Mouse (Mus musculus) stomach, embryonic 14.5 days (tissue): Measurements from ENCODE around the gene Slc26a11. TPM values are rescaled to one million over a fixed set of nuclear protein-coding genes. Genes with fewer than 3 reads are reported as not detected.

Experiments
- ATAC-seq: fragments of 200-750 bp; cut with Nextera tagmentation; 2 replicates; pipeline ENCODE4 v1.8.0; 2017; ENCODE audit warnings: low read depth, moderate TSS enrichment; ENCODE audit not compliant: insufficient number of reproducible peaks, insufficient read depth, low FRiP score
- H3K27ac ChIP-seq: fragments of 300-500 bp; sonication (generic); 2 replicates; pipeline ENCODE4 v1.5.1; 2014; ENCODE audit warnings: mild to moderate bottlenecking, low read length, moderate library complexity, mixed read lengths
- H3K27me3 ChIP-seq: fragments of 300-500 bp; sonication (generic); 2 replicates; pipeline ENCODE4 v1.6.1; 2014; ENCODE audit warnings: low read length, control low read depth, mixed read lengths; ENCODE audit not compliant: control insufficient read depth, insufficient read depth
- H3K36me3 ChIP-seq: fragments of 300-500 bp; sonication (generic); 2 replicates; pipeline ENCODE4 v1.6.1; 2014; ENCODE audit warnings: mild to moderate bottlenecking, control low read depth, low read length, moderate library complexity, mixed read lengths; ENCODE audit not compliant: control insufficient read depth, insufficient read depth
- H3K4me1 ChIP-seq: fragments of 300-500 bp; sonication (generic); 2 replicates; pipeline ENCODE4 v1.6.1; 2014; ENCODE audit warnings: low read length, control low read depth, mixed read lengths; ENCODE audit not compliant: control insufficient read depth, insufficient read depth
- H3K4me2 ChIP-seq: fragments of 300-500 bp; sonication (generic); replicated peaks from 2 replicates; pipeline ENCODE4 v1.6.1; 2014; ENCODE audit warnings: low read depth, low read length, control low read depth
- H3K4me3 ChIP-seq: fragments of 300-500 bp; sonication (generic); 2 replicates; pipeline ENCODE4 v1.5.1; 2014; ENCODE audit warnings: low read depth, low read length, control low read depth
- H3K9ac ChIP-seq: fragments of 300-500 bp; sonication (generic); replicated peaks from 2 replicates; pipeline ENCODE4 v1.6.1; 2014; ENCODE audit warnings: low read depth, mild to moderate bottlenecking, control low read depth, low read length, moderate library complexity, mixed read lengths
- H3K9me3 ChIP-seq: fragments of 300-500 bp; sonication (generic); 2 replicates; pipeline ENCODE4 v1.6.1; 2016; ENCODE audit warnings: low read depth, low read length, control low read depth; ENCODE audit not compliant: control insufficient read depth
- WGBS: fragments of 180-500 bp; shearing (Covaris S2); extraction: QIAGEN DNeasy Blood & Tissue Kit; methylation state at CpG from one replicate; pipeline ENCODE4 v1.1.7; 2014; 5-methylcytosine and 5-hydroxymethylcytosine counted together
- polyA plus RNA-seq: library from polyadenylated mRNA; unstranded; fragments of >200 nt; fragmentation: Nextera tagmentation; extraction: Ambion mirVana; gene quantifications from 2 replicates; pipeline ENCODE4 v1.2.1, GENCODE M21; 2014

The Slc26a11 gene
- polyA plus RNA-seq, 1 experiment from 2014 or later: 9.0 TPM

GRCm38 (mm10) chr11:119402501-119403160 lies 47.3 kb downstream of the Slc26a11 start:
- no peak for ATAC-seq
- Histone ChIP-seq H3K27me3 (no peaks in the 10 kb centered on the region), H3K4me2 (no peak overlapping the region), H3K4me3 (no peak overlapping the region), H3K9ac (no peak overlapping the region), H3K9me3 (no peaks in the 10 kb centered on the region), H3K4me1 (no peaks in the 10 kb centered on the region), H3K36me3 (no peaks in the 10 kb centered on the region), H3K27ac (no peak overlapping the region)
- 49% methylated on average over 11 of the region's 11 CpGs for WGBS

DNA sequence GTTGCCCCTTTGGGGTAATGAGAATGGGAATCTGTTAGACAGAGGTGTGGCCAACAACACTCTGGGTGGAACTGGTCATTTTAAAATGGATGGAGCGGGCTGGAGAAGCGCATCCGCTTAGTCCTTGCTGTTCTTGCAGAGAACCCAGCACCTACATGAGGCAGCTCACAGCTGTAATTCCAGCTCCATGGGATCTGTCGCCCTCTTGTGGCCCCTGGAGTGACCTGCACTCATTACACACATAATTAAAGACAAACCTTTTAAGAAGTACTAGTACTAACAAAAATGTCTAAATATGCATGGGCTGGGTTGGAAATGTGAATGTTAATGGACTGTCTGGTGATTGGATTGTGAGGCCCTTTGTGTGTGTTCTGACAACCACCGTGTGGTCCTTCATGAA lies 49.3 kb downstream of the Slc26a11 start:
- ATAC-seq: no peak
- Histone ChIP-seq H3K9me3 (no peaks in the 10 kb centered on the region), H3K27me3 (no peaks in the 10 kb centered on the region), H3K27ac (no peak overlapping the region), H3K4me3 (no peak overlapping the region), H3K36me3 (no peaks in the 10 kb centered on the region), H3K4me2 (no peak overlapping the region), H3K9ac (no peak overlapping the region), H3K4me1 (no peaks in the 10 kb centered on the region)
- 67% methylated on average over 5 of the region's 5 CpGs for WGBS

DNA sequence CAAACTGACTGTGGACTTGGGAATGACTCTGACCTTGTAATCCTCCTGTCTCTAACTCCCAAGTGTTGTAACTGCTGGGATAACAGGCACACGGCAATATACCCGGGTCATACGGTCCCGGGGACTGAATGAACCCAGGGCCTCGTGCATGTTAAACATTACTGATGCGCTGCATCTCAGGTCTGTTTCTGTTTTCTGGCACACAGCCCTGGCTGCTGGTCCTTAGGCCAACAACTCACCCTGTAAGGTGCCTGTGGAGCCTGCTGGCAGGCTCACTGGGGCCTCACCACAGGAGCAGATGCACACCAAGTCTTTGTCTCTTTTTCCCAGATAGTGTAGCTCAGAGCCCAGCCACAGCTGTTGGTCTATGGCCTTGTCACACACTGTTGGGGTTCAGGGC lies 52.0 kb downstream of the Slc26a11 start:
- 90% methylated on average over 6 of the region's 6 CpGs for WGBS
- Histone ChIP-seq H3K9ac (no peak overlapping the region), H3K4me1 (no peaks in the 10 kb centered on the region), H3K36me3 (no peaks in the 10 kb centered on the region), H3K27ac (no peak overlapping the region), H3K9me3 (no peaks in the 10 kb centered on the region), H3K4me3 (no peak overlapping the region), H3K4me2 (no peak overlapping the region), H3K27me3 (no peaks in the 10 kb centered on the region)
- no peak for ATAC-seq

DNA sequence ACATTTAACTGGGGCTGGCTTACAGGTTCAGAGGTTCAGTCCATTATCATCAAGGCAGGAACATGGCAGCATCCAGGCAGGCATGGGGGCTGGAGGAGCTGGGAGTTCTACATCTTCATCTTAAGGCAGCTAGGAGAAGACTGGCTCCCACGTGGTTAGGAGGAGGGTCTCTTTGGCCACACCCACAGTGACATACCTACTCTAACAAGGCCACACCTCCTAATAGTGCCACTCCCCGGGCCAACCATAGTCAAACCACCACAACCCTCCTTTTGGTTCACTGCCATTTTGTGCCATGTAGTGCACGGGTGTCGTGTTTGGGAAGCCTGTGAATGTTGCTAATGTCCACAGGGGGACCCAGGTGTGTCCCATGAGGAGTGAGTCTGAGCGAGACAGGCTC lies 52.6 kb downstream of the Slc26a11 start:
- Histone ChIP-seq H3K4me2 (no peak overlapping the region), H3K9me3 (no peaks in the 10 kb centered on the region), H3K36me3 (no peaks in the 10 kb centered on the region), H3K9ac (no peak overlapping the region), H3K27me3 (no peaks in the 10 kb centered on the region), H3K4me3 (no peak overlapping the region), H3K27ac (no peak overlapping the region), H3K4me1 (no peaks in the 10 kb centered on the region)
- WGBS: 58% methylated on average over 5 of the region's 5 CpGs
- ATAC-seq: no peak

DNA sequence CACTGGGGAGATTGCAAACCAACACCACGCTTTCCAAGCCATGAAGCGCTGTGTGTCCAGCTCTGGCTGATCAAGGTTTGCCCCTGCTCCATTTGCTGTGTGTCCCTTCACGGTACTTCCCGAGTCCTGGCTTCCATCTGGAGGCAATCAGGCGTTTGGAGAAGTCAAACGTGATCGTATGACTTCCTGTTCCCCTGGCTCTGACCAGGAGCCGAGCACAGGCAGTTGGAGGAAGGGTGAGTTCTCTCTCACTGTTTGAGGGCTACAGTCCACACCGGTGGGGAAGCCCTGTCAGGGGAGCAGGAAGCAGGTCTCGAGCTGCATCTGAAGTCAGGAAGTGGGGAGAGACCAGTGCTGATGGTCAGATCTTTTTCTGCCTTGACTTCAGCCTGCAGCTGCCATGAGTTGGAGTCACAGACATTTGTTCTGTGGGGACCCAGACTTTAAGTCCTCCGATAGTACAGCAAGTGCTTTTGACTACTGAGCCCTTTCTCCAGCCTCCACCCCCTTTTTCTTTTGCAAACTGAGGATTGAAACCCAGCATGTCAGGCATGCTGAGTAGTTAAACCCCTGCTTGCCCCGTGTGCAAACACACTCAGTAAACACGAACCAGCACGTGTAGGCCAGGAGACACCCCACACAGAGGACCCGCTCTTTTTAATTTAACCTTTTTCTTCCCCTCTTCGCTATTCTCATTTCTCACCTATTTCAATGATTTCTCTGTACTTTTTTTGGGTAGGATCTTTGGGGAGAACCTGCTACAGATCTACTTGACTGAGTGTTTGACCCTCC lies 64.2 kb downstream of the Slc26a11 start:
- Histone ChIP-seq H3K27ac (peak overlapping the region; percentile 76), H3K36me3 (peaks cover 8% of the 10 kb centered on the region; the same call in 1 of the 2 replicates), H3K4me3 (no peak overlapping the region), H3K9me3 (no peaks in the 10 kb centered on the region), H3K9ac (no peak overlapping the region), H3K4me1 (peaks cover 10% of the 10 kb centered on the region), H3K4me2 (no peak overlapping the region), H3K27me3 (no peaks in the 10 kb centered on the region)
- ATAC-seq: 0 out of 2 replicates have a peak, but pooled peaks have one; percentile 56
- whole genome bisulfite sequencing: 40% methylated on average over 16 of the region's 16 CpGs

GRCm38 (mm10) chr11:119420426-119420825 lies 65.1 kb downstream of the Slc26a11 start:
- no peak overlapping the region for H3K9ac ChIP-seq
- WGBS: 71% methylated on average over 5 of the region's 5 CpGs
- H3K27ac ChIP-seq: peak overlapping the region; percentile 66; the same call in 1 of the 2 replicates
- no peak overlapping the region for H3K4me3 ChIP-seq
- no peaks in the 10 kb centered on the region for H3K9me3 ChIP-seq
- no peak for ATAC-seq
- H3K4me2 ChIP-seq: no peak overlapping the region
- peaks cover 8% of the 10 kb centered on the region; the same call in 1 of the 2 replicates for H3K36me3 ChIP-seq
- H3K27me3 ChIP-seq: no peaks in the 10 kb centered on the region
- H3K4me1 ChIP-seq: peaks cover 10% of the 10 kb centered on the region

DNA sequence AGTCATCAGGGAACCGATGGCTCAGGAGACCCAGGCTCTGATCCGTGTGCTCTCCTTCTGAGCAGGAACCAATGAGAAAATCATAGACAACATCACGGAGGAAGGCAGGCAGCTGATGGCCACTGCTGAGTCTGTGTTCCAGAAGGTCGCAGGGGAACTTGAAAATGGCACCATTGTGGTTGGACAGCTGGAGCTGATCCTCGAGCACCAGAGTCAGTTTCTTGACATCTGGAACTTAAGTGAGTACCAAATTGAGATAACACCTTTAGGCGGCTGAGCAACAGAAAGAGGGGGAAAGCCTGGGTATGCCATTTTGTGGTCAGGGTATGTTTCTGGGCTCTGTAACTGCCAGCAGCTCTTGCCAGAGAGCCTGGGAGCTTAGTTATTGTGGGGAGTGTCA lies 72.1 kb downstream of the Slc26a11 start:
- no peak for ATAC-seq
- Histone ChIP-seq H3K27me3 (no peaks in the 10 kb centered on the region), H3K4me2 (no peak overlapping the region), H3K9ac (no peak overlapping the region), H3K9me3 (no peaks in the 10 kb centered on the region), H3K4me1 (peaks cover 5% of the 10 kb centered on the region; the same call in 1 of the 2 replicates), H3K27ac (no peak overlapping the region), H3K4me3 (no peak overlapping the region), H3K36me3 (peaks cover 10% of the 10 kb centered on the region)
- 79% methylated on average over 6 of the region's 6 CpGs for WGBS

GRCm38 (mm10) chr11:119427986-119428385 lies 72.6 kb downstream of the Slc26a11 start:
- no peak for ATAC-seq
- 81% methylated on average over 5 of the region's 5 CpGs for WGBS
- H3K9me3 ChIP-seq: no peaks in the 10 kb centered on the region
- peaks cover 4% of the 10 kb centered on the region for H3K36me3 ChIP-seq
- H3K4me1 ChIP-seq: peaks cover 5% of the 10 kb centered on the region; the same call in 1 of the 2 replicates
- H3K4me3 ChIP-seq: no peak overlapping the region
- no peaks in the 10 kb centered on the region for H3K27me3 ChIP-seq
- H3K4me2 ChIP-seq: peak overlapping the region; percentile 40; the same call in 1 of the 2 replicates
- no peak overlapping the region for H3K27ac ChIP-seq
- H3K9ac ChIP-seq: no peak overlapping the region
